Mouse (Mus musculus): Measurements from ENCODE around the gene Vgf. TPM values are rescaled to one million over a fixed set of nuclear protein-coding genes. Genes with fewer than 3 reads are reported as not detected.

Gene Vgf
- polyA plus RNA-seq, 1 experiment from 2014 or later: 0.14 TPM

DNA sequence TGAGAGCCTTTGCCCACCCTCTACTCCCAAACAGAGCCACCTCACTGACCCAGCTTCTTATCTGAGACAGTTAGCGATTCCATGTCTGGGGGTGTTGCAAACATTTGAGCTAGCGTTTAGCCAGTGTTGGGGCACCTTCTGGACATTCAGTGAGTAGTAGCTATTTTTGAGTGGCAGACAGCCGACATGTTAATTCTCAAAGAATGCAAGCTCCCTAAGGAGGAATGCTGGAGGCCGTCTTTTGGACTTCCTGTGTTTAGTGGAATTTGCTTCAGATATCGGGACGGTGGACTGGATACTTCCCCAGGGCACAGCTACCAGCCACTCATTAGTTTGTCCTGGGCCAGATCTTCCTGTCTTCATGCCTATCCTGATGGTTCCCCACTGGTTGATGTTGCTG, 52.4 kb downstream of the Vgf start:
- no peak overlapping the region for H3K27ac ChIP-seq (ENCODE audit: low read depth, low read length)

DNA sequence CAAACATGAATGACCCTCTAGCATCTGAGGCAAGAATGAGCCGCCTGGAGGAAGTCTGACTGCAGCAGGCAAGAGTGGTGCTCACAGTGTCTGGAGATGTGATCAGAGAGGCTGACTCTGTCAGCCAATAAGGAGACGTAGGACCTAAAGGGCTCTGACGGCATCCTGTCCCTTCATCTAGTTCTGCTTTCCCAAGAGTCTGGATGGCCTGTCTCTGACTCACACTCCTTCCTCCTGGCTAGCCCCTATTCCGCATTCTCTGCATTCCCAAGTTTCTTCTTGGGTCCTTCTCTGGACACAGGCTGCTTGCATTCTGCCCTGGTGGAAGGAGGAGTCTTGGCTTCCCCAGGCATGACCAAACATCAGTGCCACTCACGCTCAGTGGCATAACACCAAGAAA, 53.7 kb downstream of the Vgf start:
- Histone ChIP-seq H3K27ac (ENCODE audit: low read depth, low read length) (no peak overlapping the region), H3K9ac (ENCODE audit: low read depth, low read length) (no peak overlapping the region), H3K27me3 (ENCODE audit: control insufficient read depth, insufficient read depth, low read length) (no peaks in the 10 kb centered on the region), H3K4me1 (replicated peaks; ENCODE audit: control insufficient read depth, insufficient read depth, low read length) (no peaks in the 10 kb centered on the region), H3K4me2 (replicated peaks; ENCODE audit: low read depth, low read length) (no peak overlapping the region), H3K9me3 (ENCODE audit: control insufficient read depth, low read length) (no peaks in the 10 kb centered on the region), H3K36me3 (ENCODE audit: control insufficient read depth, insufficient read depth, low read length) (no peaks in the 10 kb centered on the region), H3K4me3 (ENCODE audit: low read depth, low read length) (no peak overlapping the region)
- 55% methylated on average over 5 of the region's 5 CpGs for WGBS
- DNase-seq (ENCODE audit: low spot score) (no peak), ATAC-seq (ENCODE audit: low FRiP score) (no peak)

More for the DNA sequence above, 52.4 kb downstream of the Vgf start:
- Histone ChIP-seq H3K9me3 (ENCODE audit: control insufficient read depth, low read length) (no peaks in the 10 kb centered on the region), H3K27me3 (ENCODE audit: control insufficient read depth, insufficient read depth, low read length) (no peaks in the 10 kb centered on the region), H3K4me3 (ENCODE audit: low read depth, low read length) (no peak overlapping the region), H3K4me1 (replicated peaks; ENCODE audit: control insufficient read depth, insufficient read depth, low read length) (no peaks in the 10 kb centered on the region), H3K4me2 (replicated peaks; ENCODE audit: low read depth, low read length) (no peak overlapping the region), H3K9ac (ENCODE audit: low read depth, low read length) (no peak overlapping the region), H3K36me3 (ENCODE audit: control insufficient read depth, insufficient read depth, low read length) (no peaks in the 10 kb centered on the region)
- ATAC-seq (ENCODE audit: low FRiP score): no peak
- DNase-seq (ENCODE audit: low spot score): no peak
- WGBS: 76% methylated on average over 6 of the region's 6 CpGs

MicroRNAs encoded within 50 kb of the gene (microRNA counts, 519-probe panel; counts per million panel counts)
- not detected for microRNA mmu-miR-702

Other genes with a start within 250 kb of the Vgf start
- gene Col26a1, start 143.2 kb upstream of the Vgf start, polyA plus RNA-seq (2014; fragmentation: Nextera tagmentation; extraction: Ambion mirVana): 30.9 and 35.9 TPM in 2 replicates
- 119 TPM in 2 replicates for gene Ift22, start 118.2 kb upstream of the Vgf start, polyA plus RNA-seq (2014; fragmentation: Nextera tagmentation; extraction: Ambion mirVana)
- gene Fis1, start 73.1 kb upstream of the Vgf start, polyA plus RNA-seq (2014; fragmentation: Nextera tagmentation; extraction: Ambion mirVana): 340 and 348 TPM in 2 replicates
- gene Cldn15, start 59.8 kb upstream of the Vgf start, polyA plus RNA-seq (2014; fragmentation: Nextera tagmentation; extraction: Ambion mirVana): 0.32 TPM in 1 of 2 replicates, not detected in the other
- 26.0 and 32.4 TPM in 2 replicates for gene Plod3, start 39.4 kb upstream of the Vgf start, polyA plus RNA-seq (2014; fragmentation: Nextera tagmentation; extraction: Ambion mirVana)
- gene Znhit1, start 38.4 kb upstream of the Vgf start, polyA plus RNA-seq (2014; fragmentation: Nextera tagmentation; extraction: Ambion mirVana): 92.8 and 106 TPM in 2 replicates
- 154 and 169 TPM in 2 replicates for gene Ap1s1, start 19.7 kb downstream of the Vgf start, polyA plus RNA-seq (2014; fragmentation: Nextera tagmentation; extraction: Ambion mirVana)
- 0.27 and 0.37 TPM in 2 replicates for gene Serpine1, start 45.9 kb downstream of the Vgf start, polyA plus RNA-seq (2014; fragmentation: Nextera tagmentation; extraction: Ambion mirVana)
- gene Trim56, start 89.8 kb downstream of the Vgf start, polyA plus RNA-seq (2014; fragmentation: Nextera tagmentation; extraction: Ambion mirVana): 5.5 and 7.1 TPM in 2 replicates
- gene Muc3, start 122.9 kb downstream of the Vgf start, polyA plus RNA-seq (2014; fragmentation: Nextera tagmentation; extraction: Ambion mirVana): not detected in 2 replicates
- gene Muc3a, start 186.0 kb downstream of the Vgf start, polyA plus RNA-seq (2014; fragmentation: Nextera tagmentation; extraction: Ambion mirVana): 0.14 TPM in 1 of 2 replicates, not detected in the other